Mouse (Mus musculus): ENCODE results near the gene Prr13.

Gene Prr13

GRCm38 (mm10) chr15:102458904-102459317 lies at the start of gene Prr13:
Gene Prr13 (plus strand): TSS chr15:102459028.
- Histone ChIP-seq H3K27me3 (ENCODE audit: control insufficient read depth, insufficient read depth, low read length, poor library complexity, severe bottlenecking) (no peaks in the 10 kb centered on the region), H3K36me3 (ENCODE audit: control insufficient read depth, insufficient read depth, low read length, poor library complexity, severe bottlenecking) (no peaks in the 10 kb centered on the region; the same call in 1 of the 2 replicates)
- peak; percentile 98 for DNase-seq (ENCODE audit: low read depth, low spot score)

DNA sequence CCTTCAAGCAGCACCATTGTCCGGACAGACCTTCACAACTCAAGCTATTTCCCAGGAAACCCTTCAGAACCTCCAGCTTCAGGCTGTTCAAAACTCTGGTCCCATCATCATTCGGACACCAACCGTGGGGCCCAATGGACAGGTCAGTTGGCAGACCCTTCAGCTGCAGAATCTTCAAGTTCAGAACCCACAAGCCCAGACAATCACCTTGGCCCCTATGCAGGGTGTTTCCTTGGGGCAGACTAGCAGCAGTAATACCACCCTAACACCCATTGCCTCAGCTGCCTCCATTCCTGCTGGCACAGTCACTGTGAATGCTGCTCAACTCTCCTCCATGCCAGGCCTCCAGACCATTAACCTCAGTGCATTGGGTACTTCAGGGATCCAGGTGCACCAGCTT lies 49.5 kb upstream of the Prr13 start:
- H3K27me3 ChIP-seq (ENCODE audit: control insufficient read depth, insufficient read depth, low read length, poor library complexity, severe bottlenecking), result no peaks in the 10 kb centered on the region
- peaks cover 9% of the 10 kb centered on the region for H3K36me3 ChIP-seq (ENCODE audit: control insufficient read depth, insufficient read depth, low read length, poor library complexity, severe bottlenecking)
- no peak for DNase-seq (ENCODE audit: low read depth, low spot score)

DNA sequence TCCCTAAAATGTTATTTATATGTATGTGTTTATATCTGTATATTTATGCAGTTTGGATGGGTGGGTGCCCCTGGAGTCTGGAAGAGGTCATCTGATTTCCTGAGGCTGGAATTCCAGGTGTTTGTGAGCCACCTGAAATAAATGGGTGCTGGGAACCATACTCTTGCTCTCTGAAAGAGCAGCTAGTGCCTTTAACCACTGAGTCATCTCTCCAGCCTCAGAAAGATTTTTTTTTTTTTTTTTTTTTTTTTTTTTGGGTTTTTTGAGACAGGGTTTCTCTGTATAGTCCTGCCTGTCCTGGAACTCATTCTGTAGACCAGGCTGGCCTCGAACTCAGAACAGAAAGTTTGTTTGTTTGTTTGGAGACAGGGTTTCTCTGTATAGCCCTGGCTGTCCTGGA lies 47.8 kb upstream of the Prr13 start:
- no peak for DNase-seq (ENCODE audit: low read depth, low spot score)
- Histone ChIP-seq H3K36me3 (ENCODE audit: control insufficient read depth, insufficient read depth, low read length, poor library complexity, severe bottlenecking) (peaks cover 9% of the 10 kb centered on the region), H3K27me3 (ENCODE audit: control insufficient read depth, insufficient read depth, low read length, poor library complexity, severe bottlenecking) (no peaks in the 10 kb centered on the region)

DNA sequence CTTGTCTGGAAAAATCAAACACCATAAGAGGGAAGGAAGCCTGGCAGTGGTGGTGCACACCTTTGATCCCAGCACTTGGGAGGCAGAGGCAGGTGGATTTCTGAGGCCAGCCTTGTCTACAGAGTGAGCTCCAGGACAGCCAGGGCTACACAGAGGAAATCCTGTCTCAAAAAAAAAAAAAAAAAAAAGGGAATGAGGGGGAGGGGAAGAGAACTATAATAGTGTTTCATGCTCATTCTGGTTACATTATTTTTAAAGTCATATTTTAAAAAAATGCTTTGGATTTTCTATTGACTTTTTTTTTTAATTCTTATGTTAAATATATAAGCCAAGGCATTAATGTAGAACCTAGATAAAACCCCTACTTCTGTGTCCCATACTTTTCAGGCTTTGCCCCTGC lies 45.1 kb upstream of the Prr13 start:
- DNase-seq (ENCODE audit: low read depth, low spot score), result no peak
- peaks cover 5% of the 10 kb centered on the region; the same call in 1 of the 2 replicates for H3K36me3 ChIP-seq (ENCODE audit: control insufficient read depth, insufficient read depth, low read length, poor library complexity, severe bottlenecking)
- no peaks in the 10 kb centered on the region for H3K27me3 ChIP-seq (ENCODE audit: control insufficient read depth, insufficient read depth, low read length, poor library complexity, severe bottlenecking)

GRCm38 (mm10) chr15:102417524-102417923 lies 41.3 kb upstream of the Prr13 start:
- Histone ChIP-seq H3K27me3 (ENCODE audit: control insufficient read depth, insufficient read depth, low read length, poor library complexity, severe bottlenecking) (no peaks in the 10 kb centered on the region), H3K36me3 (ENCODE audit: control insufficient read depth, insufficient read depth, low read length, poor library complexity, severe bottlenecking) (no peaks in the 10 kb centered on the region; the same call in 1 of the 2 replicates)
- DNase-seq (ENCODE audit: low read depth, low spot score), result no peak

GRCm38 (mm10) chr15:102420986-102421385 lies 37.8 kb upstream of the Prr13 start:
- no peak for DNase-seq (ENCODE audit: low read depth, low spot score)
- peaks cover 5% of the 10 kb centered on the region for H3K36me3 ChIP-seq (ENCODE audit: control insufficient read depth, insufficient read depth, low read length, poor library complexity, severe bottlenecking)
- H3K27me3 ChIP-seq (ENCODE audit: control insufficient read depth, insufficient read depth, low read length, poor library complexity, severe bottlenecking), result no peaks in the 10 kb centered on the region

- DNase-seq (ENCODE audit: low read depth, low spot score), result peak; percentile 83
- H3K27me3 ChIP-seq (ENCODE audit: control insufficient read depth, insufficient read depth, low read length, poor library complexity, severe bottlenecking), result no peaks in the 10 kb centered on the region
- H3K36me3 ChIP-seq (ENCODE audit: control insufficient read depth, insufficient read depth, low read length, poor library complexity, severe bottlenecking), result peaks cover 8% of the 10 kb centered on the region
Observed at GRCm38 (mm10) chr15:102421437-102421836, 37.4 kb upstream of the Prr13 start.

DNA sequence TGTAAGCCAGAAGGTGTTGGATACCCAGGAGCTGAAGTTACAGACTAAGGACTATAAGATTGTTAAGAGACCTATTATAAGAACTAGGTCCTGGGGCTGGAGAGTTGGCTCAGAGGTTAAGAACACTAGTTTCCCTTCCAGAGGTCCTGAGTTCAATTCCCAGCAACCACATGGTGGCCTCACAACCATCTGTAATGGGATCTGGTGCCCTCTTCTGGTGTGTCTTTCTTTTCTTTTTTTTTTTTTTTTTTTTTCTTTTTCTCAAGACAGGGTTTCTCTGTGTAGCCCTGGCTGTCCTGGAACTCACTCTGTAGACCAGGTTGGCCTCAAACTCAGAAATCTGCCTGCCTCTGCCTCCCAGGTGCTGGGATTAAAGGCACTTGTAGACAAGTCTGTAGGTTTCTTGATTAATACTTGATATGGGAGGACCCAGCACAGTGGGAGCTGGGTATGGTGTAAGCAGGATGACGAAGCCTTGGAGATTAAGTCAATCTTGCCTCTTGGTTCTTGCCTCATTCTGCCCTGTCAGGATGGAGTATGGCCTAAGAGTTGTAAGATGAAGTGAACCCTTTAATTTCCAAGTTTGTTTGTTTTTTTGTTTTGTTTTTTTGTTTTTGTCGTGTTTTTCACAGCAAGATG lies 35.1 kb upstream of the Prr13 start:
- Histone ChIP-seq H3K36me3 (ENCODE audit: control insufficient read depth, insufficient read depth, low read length, poor library complexity, severe bottlenecking) (peaks cover 16% of the 10 kb centered on the region), H3K27me3 (ENCODE audit: control insufficient read depth, insufficient read depth, low read length, poor library complexity, severe bottlenecking) (no peaks in the 10 kb centered on the region)
- no peak for DNase-seq (ENCODE audit: low read depth, low spot score)

GRCm38 (mm10) chr15:102424657-102425056 lies 34.2 kb upstream of the Prr13 start:
- Histone ChIP-seq H3K27me3 (ENCODE audit: control insufficient read depth, insufficient read depth, low read length, poor library complexity, severe bottlenecking) (no peaks in the 10 kb centered on the region), H3K36me3 (ENCODE audit: control insufficient read depth, insufficient read depth, low read length, poor library complexity, severe bottlenecking) (peaks cover 20% of the 10 kb centered on the region)
- no peak for DNase-seq (ENCODE audit: low read depth, low spot score)

DNA sequence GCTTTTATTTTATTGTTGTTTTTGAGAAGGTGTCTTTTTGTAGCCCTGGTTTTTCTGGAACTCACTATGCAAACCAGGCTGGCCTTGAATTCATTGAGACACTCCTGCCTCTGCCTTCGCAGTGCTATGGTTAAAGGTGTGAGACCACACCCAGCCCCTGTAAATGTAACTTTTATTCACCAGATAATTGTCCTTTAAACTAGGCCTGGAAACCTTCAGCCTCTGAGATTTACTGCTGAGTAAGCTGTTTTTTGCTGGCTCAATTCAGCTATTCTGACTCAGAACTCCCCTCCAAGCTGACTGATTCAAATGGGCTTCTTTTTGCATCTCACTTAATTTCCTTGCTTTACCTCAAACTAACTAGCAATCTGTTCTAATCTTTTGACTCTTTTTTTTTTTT lies 31.9 kb upstream of the Prr13 start:
- Histone ChIP-seq H3K27me3 (ENCODE audit: control insufficient read depth, insufficient read depth, low read length, poor library complexity, severe bottlenecking) (no peaks in the 10 kb centered on the region), H3K36me3 (ENCODE audit: control insufficient read depth, insufficient read depth, low read length, poor library complexity, severe bottlenecking) (peaks cover 27% of the 10 kb centered on the region)
- no peak for DNase-seq (ENCODE audit: low read depth, low spot score)

DNA sequence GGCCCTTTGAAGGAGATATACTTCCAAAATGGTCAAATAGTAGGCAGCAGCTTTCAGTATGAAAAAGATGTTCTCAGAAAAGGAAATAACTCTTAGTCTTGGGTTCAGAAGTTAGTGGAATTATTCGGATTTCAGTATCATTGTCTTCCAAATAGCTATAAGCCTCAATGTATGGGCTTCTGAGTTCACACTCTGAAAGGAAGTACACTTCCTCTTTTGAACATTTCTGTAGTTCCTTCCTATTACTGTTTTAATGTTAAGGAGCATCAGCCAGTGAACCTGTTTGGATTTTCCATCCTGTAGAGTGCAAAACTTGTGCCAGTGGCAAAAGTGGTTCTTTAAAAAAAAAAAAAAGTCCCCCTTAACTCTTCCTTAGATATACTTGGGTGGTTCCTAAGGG lies 26.8 kb upstream of the Prr13 start:
- no peaks in the 10 kb centered on the region for H3K27me3 ChIP-seq (ENCODE audit: control insufficient read depth, insufficient read depth, low read length, poor library complexity, severe bottlenecking)
- peaks cover 20% of the 10 kb centered on the region for H3K36me3 ChIP-seq (ENCODE audit: control insufficient read depth, insufficient read depth, low read length, poor library complexity, severe bottlenecking)
- DNase-seq (ENCODE audit: low read depth, low spot score), result peak; percentile 25

GRCm38 (mm10) chr15:102433173-102433572 lies 25.7 kb upstream of the Prr13 start:
- H3K27me3 ChIP-seq (ENCODE audit: control insufficient read depth, insufficient read depth, low read length, poor library complexity, severe bottlenecking), result no peaks in the 10 kb centered on the region
- no peak for DNase-seq (ENCODE audit: low read depth, low spot score)
- peaks cover 18% of the 10 kb centered on the region for H3K36me3 ChIP-seq (ENCODE audit: control insufficient read depth, insufficient read depth, low read length, poor library complexity, severe bottlenecking)

DNA sequence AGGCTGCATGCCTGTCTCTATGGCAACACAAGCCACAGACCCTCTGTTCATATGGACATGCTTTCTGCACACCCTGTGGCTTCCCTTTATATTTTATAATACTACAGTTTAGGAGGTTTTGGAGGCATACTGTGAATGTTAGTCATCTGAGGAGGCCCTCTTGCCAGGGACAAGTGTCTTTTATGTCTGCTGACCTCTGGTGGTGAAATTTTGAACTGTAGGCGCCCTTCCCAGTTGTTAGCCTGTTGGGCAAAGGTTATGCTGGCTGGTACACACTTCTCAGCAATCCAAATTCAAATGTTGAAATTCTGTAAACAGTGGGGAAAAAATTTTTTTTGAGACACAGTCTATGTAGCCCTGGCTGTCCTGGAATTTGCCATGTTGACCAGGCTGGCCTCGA lies 16.3 kb upstream of the Prr13 start:
- no peaks in the 10 kb centered on the region for H3K36me3 ChIP-seq (ENCODE audit: control insufficient read depth, insufficient read depth, low read length, poor library complexity, severe bottlenecking)
- DNase-seq (ENCODE audit: low read depth, low spot score), result peak; percentile 85
- H3K27me3 ChIP-seq (ENCODE audit: control insufficient read depth, insufficient read depth, low read length, poor library complexity, severe bottlenecking), result no peaks in the 10 kb centered on the region

- Histone ChIP-seq H3K36me3 (ENCODE audit: control insufficient read depth, insufficient read depth, low read length, poor library complexity, severe bottlenecking) (no peaks in the 10 kb centered on the region), H3K27me3 (ENCODE audit: control insufficient read depth, insufficient read depth, low read length, poor library complexity, severe bottlenecking) (no peaks in the 10 kb centered on the region)
- DNase-seq (ENCODE audit: low read depth, low spot score), result no peak
Observed at GRCm38 (mm10) chr15:102445146-102445545, 13.7 kb upstream of the Prr13 start, which contains the start of gene Amhr2. Gene Amhr2 (plus strand): TSS chr15:102445367.

GRCm38 (mm10) chr15:102446448-102446847 lies 12.4 kb upstream of the Prr13 start:
- Histone ChIP-seq H3K27me3 (ENCODE audit: control insufficient read depth, insufficient read depth, low read length, poor library complexity, severe bottlenecking) (no peaks in the 10 kb centered on the region), H3K36me3 (ENCODE audit: control insufficient read depth, insufficient read depth, low read length, poor library complexity, severe bottlenecking) (no peaks in the 10 kb centered on the region)
- no peak for DNase-seq (ENCODE audit: low read depth, low spot score)

- Histone ChIP-seq H3K27me3 (ENCODE audit: control insufficient read depth, insufficient read depth, low read length, poor library complexity, severe bottlenecking) (no peaks in the 10 kb centered on the region), H3K36me3 (ENCODE audit: control insufficient read depth, insufficient read depth, low read length, poor library complexity, severe bottlenecking) (no peaks in the 10 kb centered on the region)
- no peak for DNase-seq (ENCODE audit: low read depth, low spot score)
Observed at GRCm38 (mm10) chr15:102449366-102449765, 9.5 kb upstream of the Prr13 start.
